Mouse (Mus musculus): Measurements from ENCODE around the gene Zfhx3. TPM values are rescaled to one million over a fixed set of nuclear protein-coding genes. Genes with fewer than 3 reads are reported as not detected.

The Zfhx3 gene
- total and polyA plus RNA-seq, 3 experiments = 0.11 to 0.30 TPM; not detected in 1

GRCm38 (mm10) chr8:108101978-108102865, 159.8 kb downstream of the Zfhx3 start:
- TF ChIP-seq POLR2AphosphoS5 (IDR thresholded peaks at IDR 0.05; ENCODE audit: insufficient replicate concordance, low read depth, low read length) (no peak), GATA1 (IDR thresholded peaks at IDR 0.05; ENCODE audit: borderline replicate concordance, low read length) (no peak), CTCF (IDR thresholded peaks at IDR 0.05; ENCODE audit: low read depth, low read length) (no peak), TAL1 (conservative IDR thresholded peaks at IDR 0.05; ENCODE audit: low read depth, low read length) (no peak), GATA2 (IDR thresholded peaks at IDR 0.05; ENCODE audit: borderline replicate concordance, low read depth, low read length) (no peak)
- H3K27me3 ChIP-seq (ENCODE audit: insufficient read depth, low read length) = no peaks in the 10 kb centered on the region
- no peak for ATAC-seq (ENCODE audit: extremely low read depth, insufficient number of reproducible peaks, low FRiP score, poor library complexity, severe bottlenecking)
- peaks cover 72% of the 10 kb centered on the region for H3K9me3 ChIP-seq (replicated peaks)
- no peak for DNase-seq (ENCODE audit: low spot score)
- no peak overlapping the region for H3K4me3 ChIP-seq (ENCODE audit: low read depth, low read length)
- H3K4me1 ChIP-seq (ENCODE audit: insufficient read depth, low read depth, low read length) = no peaks in the 10 kb centered on the region
- H3K36me3 ChIP-seq (replicated peaks) = no peaks in the 10 kb centered on the region

- ATAC-seq (ENCODE audit: extremely low read depth, insufficient number of reproducible peaks, low FRiP score, poor library complexity, severe bottlenecking) = no peak
- Histone ChIP-seq H3K27me3 (ENCODE audit: insufficient read depth, low read length) (no peaks in the 10 kb centered on the region), H3K36me3 (replicated peaks) (no peaks in the 10 kb centered on the region), H3K9me3 (replicated peaks) (peaks cover 74% of the 10 kb centered on the region), H3K4me1 (ENCODE audit: insufficient read depth, low read depth, low read length) (no peaks in the 10 kb centered on the region), H3K4me3 (ENCODE audit: low read depth, low read length) (no peak overlapping the region)
- no peak for DNase-seq (ENCODE audit: low spot score)
- TF ChIP-seq TAL1 (conservative IDR thresholded peaks at IDR 0.05; ENCODE audit: low read depth, low read length) (no peak), CTCF (IDR thresholded peaks at IDR 0.05; ENCODE audit: low read depth, low read length) (no peak), GATA2 (IDR thresholded peaks at IDR 0.05; ENCODE audit: borderline replicate concordance, low read depth, low read length) (no peak), GATA1 (IDR thresholded peaks at IDR 0.05; ENCODE audit: borderline replicate concordance, low read length) (no peak), POLR2AphosphoS5 (IDR thresholded peaks at IDR 0.05; ENCODE audit: insufficient replicate concordance, low read depth, low read length) (no peak)
Observed at GRCm38 (mm10) chr8:108104471-108105098, 162.1 kb downstream of the Zfhx3 start.

GRCm38 (mm10) chr8:108125053-108125452, 182.6 kb downstream of the Zfhx3 start:
- Histone ChIP-seq H3K27me3 (ENCODE audit: insufficient read depth, low read length) (no peaks in the 10 kb centered on the region), H3K9me3 (replicated peaks) (peaks cover 22% of the 10 kb centered on the region), H3K4me3 (ENCODE audit: low read depth, low read length) (no peak overlapping the region), H3K36me3 (replicated peaks) (no peaks in the 10 kb centered on the region), H3K4me1 (ENCODE audit: insufficient read depth, low read depth, low read length) (no peaks in the 10 kb centered on the region)
- TF ChIP-seq CTCF (IDR thresholded peaks at IDR 0.05; ENCODE audit: low read depth, low read length) = no peak
- TF ChIP-seq GATA2 (IDR thresholded peaks at IDR 0.05; ENCODE audit: borderline replicate concordance, low read depth, low read length) = no peak
- no peak for TF ChIP-seq GATA1 (IDR thresholded peaks at IDR 0.05; ENCODE audit: borderline replicate concordance, low read length)
- TF ChIP-seq TAL1 (conservative IDR thresholded peaks at IDR 0.05; ENCODE audit: low read depth, low read length) = no peak
- no peak for TF ChIP-seq POLR2AphosphoS5 (IDR thresholded peaks at IDR 0.05; ENCODE audit: insufficient replicate concordance, low read depth, low read length)
- DNase-seq (ENCODE audit: low spot score) (no peak), ATAC-seq (ENCODE audit: extremely low read depth, insufficient number of reproducible peaks, low FRiP score, poor library complexity, severe bottlenecking) (no peak)

GRCm38 (mm10) chr8:108125491-108125890, 183.0 kb downstream of the Zfhx3 start:
- Histone ChIP-seq H3K9me3 (replicated peaks) (peaks cover 22% of the 10 kb centered on the region), H3K36me3 (replicated peaks) (no peaks in the 10 kb centered on the region), H3K4me3 (ENCODE audit: low read depth, low read length) (no peak overlapping the region), H3K4me1 (ENCODE audit: insufficient read depth, low read depth, low read length) (no peaks in the 10 kb centered on the region), H3K27me3 (ENCODE audit: insufficient read depth, low read length) (no peaks in the 10 kb centered on the region)
- TF ChIP-seq GATA2 (IDR thresholded peaks at IDR 0.05; ENCODE audit: borderline replicate concordance, low read depth, low read length) (no peak), CTCF (IDR thresholded peaks at IDR 0.05; ENCODE audit: low read depth, low read length) (no peak), POLR2AphosphoS5 (IDR thresholded peaks at IDR 0.05; ENCODE audit: insufficient replicate concordance, low read depth, low read length) (no peak), TAL1 (conservative IDR thresholded peaks at IDR 0.05; ENCODE audit: low read depth, low read length) (no peak), GATA1 (IDR thresholded peaks at IDR 0.05; ENCODE audit: borderline replicate concordance, low read length) (no peak)
- DNase-seq (ENCODE audit: low spot score) (no peak), ATAC-seq (ENCODE audit: extremely low read depth, insufficient number of reproducible peaks, low FRiP score, poor library complexity, severe bottlenecking) (no peak)

GRCm38 (mm10) chr8:108146536-108146935, 204.1 kb downstream of the Zfhx3 start:
- ATAC-seq (ENCODE audit: extremely low read depth, insufficient number of reproducible peaks, low FRiP score, poor library complexity, severe bottlenecking) (no peak), DNase-seq (ENCODE audit: low spot score) (no peak)
- H3K27me3 ChIP-seq (ENCODE audit: insufficient read depth, low read length) = no peaks in the 10 kb centered on the region
- no peaks in the 10 kb centered on the region for H3K36me3 ChIP-seq (replicated peaks)
- H3K4me1 ChIP-seq (ENCODE audit: insufficient read depth, low read depth, low read length) = no peaks in the 10 kb centered on the region
- H3K4me3 ChIP-seq (ENCODE audit: low read depth, low read length) = no peak overlapping the region
- TF ChIP-seq CTCF (IDR thresholded peaks at IDR 0.05; ENCODE audit: low read depth, low read length) (no peak), GATA2 (IDR thresholded peaks at IDR 0.05; ENCODE audit: borderline replicate concordance, low read depth, low read length) (no peak), TAL1 (conservative IDR thresholded peaks at IDR 0.05; ENCODE audit: low read depth, low read length) (no peak), POLR2AphosphoS5 (IDR thresholded peaks at IDR 0.05; ENCODE audit: insufficient replicate concordance, low read depth, low read length) (no peak)
- H3K9me3 ChIP-seq (replicated peaks) = peaks cover 43% of the 10 kb centered on the region

GRCm38 (mm10) chr8:108148599-108149249, 206.3 kb downstream of the Zfhx3 start:
- no peaks in the 10 kb centered on the region for H3K36me3 ChIP-seq (replicated peaks)
- no peak for ATAC-seq (ENCODE audit: extremely low read depth, insufficient number of reproducible peaks, low FRiP score, poor library complexity, severe bottlenecking)
- no peak overlapping the region for H3K4me3 ChIP-seq (ENCODE audit: low read depth, low read length)
- no peaks in the 10 kb centered on the region for H3K27me3 ChIP-seq (ENCODE audit: insufficient read depth, low read length)
- H3K4me1 ChIP-seq (ENCODE audit: insufficient read depth, low read depth, low read length) = no peaks in the 10 kb centered on the region
- H3K9me3 ChIP-seq (replicated peaks) = peaks cover 48% of the 10 kb centered on the region
- no peak for DNase-seq (ENCODE audit: low spot score)
- TF ChIP-seq GATA2 (IDR thresholded peaks at IDR 0.05; ENCODE audit: borderline replicate concordance, low read depth, low read length) (no peak), TAL1 (conservative IDR thresholded peaks at IDR 0.05; ENCODE audit: low read depth, low read length) (no peak), CTCF (IDR thresholded peaks at IDR 0.05; ENCODE audit: low read depth, low read length) (no peak), POLR2AphosphoS5 (IDR thresholded peaks at IDR 0.05; ENCODE audit: insufficient replicate concordance, low read depth, low read length) (no peak), GATA1 (IDR thresholded peaks at IDR 0.05; ENCODE audit: borderline replicate concordance, low read length) (no peak)
